Mouse (Mus musculus): ENCODE data around the gene Ccnf. TPM values are rescaled to one million over a fixed set of nuclear protein-coding genes. Genes with fewer than 3 reads are reported as not detected.

The Ccnf gene
- polyA plus RNA-seq, 1 experiment from 2014 or later = 50.2 TPM

DNA sequence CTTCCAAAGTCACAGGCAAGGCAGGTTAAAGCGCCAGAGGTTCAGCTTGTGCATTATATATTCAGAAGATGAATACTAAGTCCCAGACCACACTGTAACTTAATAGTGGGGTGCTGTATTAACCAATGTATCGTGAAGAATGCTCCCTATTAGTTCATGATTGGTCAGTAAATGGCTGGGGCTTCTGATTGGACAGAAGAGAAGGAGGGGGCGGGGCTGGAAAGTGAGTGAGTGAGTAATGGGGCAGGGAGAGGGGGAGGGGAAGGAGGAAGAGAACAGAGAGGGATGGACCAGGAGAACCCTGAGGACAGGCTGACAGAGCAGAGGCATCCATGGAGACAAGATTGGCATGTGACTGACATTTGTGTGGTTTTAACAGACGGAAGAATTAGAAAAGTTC, 34.4 kb downstream of the Ccnf start:
- Histone ChIP-seq H3K27ac (ENCODE audit: low read length) (no peak overlapping the region), H3K4me3 (replicated peaks; ENCODE audit: low read length) (no peak overlapping the region), H3K9me3 (replicated peaks; ENCODE audit: control insufficient read depth, low read length) (no peaks in the 10 kb centered on the region), H3K4me2 (ENCODE audit: low read depth, low read length) (no peak overlapping the region), H3K27me3 (ENCODE audit: control insufficient read depth, insufficient read depth, low read length) (no peaks in the 10 kb centered on the region), H3K9ac (ENCODE audit: low read length) (no peak overlapping the region), H3K36me3 (ENCODE audit: control insufficient read depth, insufficient read depth, low read length) (0 out of 2 replicates have a peak, but pooled peaks cover 4% of the 10 kb centered on the region), H3K4me1 (ENCODE audit: control insufficient read depth, insufficient read depth, low read length) (peaks cover 29% of the 10 kb centered on the region)
- no peak for ATAC-seq (ENCODE audit: insufficient read depth, low FRiP score)
- 72% methylated on average over 4 of the region's 4 CpGs for WGBS

DNA sequence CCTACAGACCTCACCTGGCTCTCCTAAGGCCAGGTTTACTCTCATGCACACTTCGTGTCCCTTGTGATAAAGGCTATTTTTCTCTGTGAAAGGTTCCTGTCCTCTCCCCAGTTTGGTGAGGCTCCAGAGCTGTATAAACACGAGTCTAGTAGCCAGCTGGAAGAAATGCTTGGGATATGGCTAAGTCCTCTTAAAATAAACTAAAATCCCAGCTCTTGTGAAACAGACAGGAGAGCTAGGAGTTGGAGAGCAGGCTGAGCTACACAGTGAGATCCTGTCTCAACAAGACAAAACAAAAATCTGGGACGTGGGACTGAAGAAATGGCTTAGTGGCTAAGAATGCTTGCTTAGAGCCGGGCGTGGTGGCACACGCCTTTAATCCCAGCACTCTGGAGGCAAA, 38.1 kb downstream of the Ccnf start:
- Histone ChIP-seq H3K27me3 (ENCODE audit: control insufficient read depth, insufficient read depth, low read length) (0 out of 2 replicates have a peak, but pooled peaks cover 1% of the 10 kb centered on the region), H3K36me3 (ENCODE audit: control insufficient read depth, insufficient read depth, low read length) (0 out of 2 replicates have a peak, but pooled peaks cover 4% of the 10 kb centered on the region), H3K4me3 (replicated peaks; ENCODE audit: low read length) (no peak overlapping the region), H3K27ac (ENCODE audit: low read length) (peak overlapping the region; percentile 48), H3K4me1 (ENCODE audit: control insufficient read depth, insufficient read depth, low read length) (peaks cover 43% of the 10 kb centered on the region), H3K9ac (ENCODE audit: low read length) (no peak overlapping the region), H3K4me2 (ENCODE audit: low read depth, low read length) (peak overlapping the region; percentile 7; the same call in 1 of the 2 replicates), H3K9me3 (replicated peaks; ENCODE audit: control insufficient read depth, low read length) (no peaks in the 10 kb centered on the region)
- ATAC-seq (ENCODE audit: insufficient read depth, low FRiP score) = no peak
- WGBS = 37% methylated on average over 6 of the region's 6 CpGs

DNA sequence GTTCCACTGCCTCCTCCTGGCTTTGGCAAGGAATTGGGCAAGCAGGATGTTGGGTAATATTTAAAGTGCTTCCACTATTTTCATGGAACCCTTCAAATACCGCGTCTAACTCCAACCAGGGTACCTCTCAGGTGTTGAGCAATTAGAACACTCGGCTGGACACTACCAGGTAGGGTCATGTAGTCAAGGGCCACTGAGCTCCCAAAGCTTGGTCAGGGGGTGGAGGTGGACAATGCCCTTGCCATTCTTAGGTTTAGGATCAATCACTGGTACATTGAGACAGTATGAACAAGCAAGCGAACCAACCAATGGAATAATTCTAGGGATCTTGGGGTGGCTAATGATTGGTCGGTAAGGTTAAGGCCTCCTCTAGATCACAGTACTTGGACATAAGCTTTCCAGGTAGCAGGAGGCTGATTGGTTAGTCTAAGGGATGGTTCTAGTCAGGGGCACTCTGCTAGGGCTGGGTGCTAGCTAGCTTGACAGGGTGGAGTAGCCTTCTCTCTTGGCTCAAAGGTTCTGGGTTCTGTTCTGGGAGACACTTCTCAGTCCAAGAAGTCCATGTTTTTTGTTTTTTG, 38.8 kb downstream of the Ccnf start:
- H3K36me3 ChIP-seq (ENCODE audit: control insufficient read depth, insufficient read depth, low read length) = 0 out of 2 replicates have a peak, but pooled peaks cover 4% of the 10 kb centered on the region
- H3K4me2 ChIP-seq (ENCODE audit: low read depth, low read length) = peak overlapping the region; percentile 71
- WGBS = 41% methylated on average over 5 of the region's 5 CpGs
- H3K9me3 ChIP-seq (replicated peaks; ENCODE audit: control insufficient read depth, low read length) = no peaks in the 10 kb centered on the region
- H3K4me3 ChIP-seq (replicated peaks; ENCODE audit: low read length) = peak overlapping the region; percentile 44
- H3K27me3 ChIP-seq (ENCODE audit: control insufficient read depth, insufficient read depth, low read length) = peaks cover 7% of the 10 kb centered on the region; the same call in 1 of the 2 replicates
- H3K4me1 ChIP-seq (ENCODE audit: control insufficient read depth, insufficient read depth, low read length) = peaks cover 50% of the 10 kb centered on the region
- H3K9ac ChIP-seq (ENCODE audit: low read length) = no peak overlapping the region
- no peak for ATAC-seq (ENCODE audit: insufficient read depth, low FRiP score)
- H3K27ac ChIP-seq (ENCODE audit: low read length) = peak overlapping the region; percentile 48; the same call in 1 of the 2 replicates

DNA sequence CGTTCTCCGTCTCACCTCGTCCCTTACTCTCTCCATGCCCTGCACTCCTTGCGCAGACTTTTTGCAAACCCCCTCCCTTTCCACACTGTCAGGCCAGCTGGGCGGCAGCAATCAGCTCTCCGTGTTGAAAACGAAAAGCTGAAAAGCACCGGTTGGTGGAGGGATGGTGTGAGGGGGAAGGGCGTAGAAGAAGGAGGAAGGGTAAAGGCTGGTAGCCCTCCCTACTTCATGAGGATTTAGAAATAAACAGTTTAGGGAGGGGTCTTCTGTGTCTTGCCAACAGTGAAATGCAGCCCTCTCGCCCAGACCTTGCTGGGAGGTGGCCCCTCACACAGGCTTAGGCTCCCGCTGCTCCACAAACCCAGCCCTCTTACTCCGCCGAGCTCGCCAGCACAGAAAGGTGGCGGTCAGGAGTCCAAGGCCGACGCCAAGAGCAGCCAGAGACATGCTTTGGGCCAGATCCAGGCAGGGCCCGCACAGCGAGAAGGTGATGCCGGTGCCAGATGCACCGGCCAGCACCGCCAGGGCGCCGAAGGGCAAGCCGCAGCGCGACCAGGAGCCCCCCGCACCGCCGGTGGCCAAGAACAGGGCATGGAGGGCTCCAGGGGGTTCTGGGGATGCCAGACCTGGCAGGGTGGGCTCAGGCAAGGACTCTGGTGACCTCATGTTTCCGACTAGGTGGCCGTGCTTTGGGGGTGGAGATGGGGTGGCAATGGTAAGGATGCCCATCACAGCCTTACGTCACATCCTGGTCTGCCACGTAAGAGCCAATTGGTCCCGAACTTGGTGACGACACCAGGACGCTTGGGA, 39.4 kb downstream of the Ccnf start:
- Histone ChIP-seq H3K4me1 (ENCODE audit: control insufficient read depth, insufficient read depth, low read length) (peaks cover 54% of the 10 kb centered on the region), H3K9ac (ENCODE audit: low read length) (peak overlapping the region; percentile 73), H3K27me3 (ENCODE audit: control insufficient read depth, insufficient read depth, low read length) (peaks cover 7% of the 10 kb centered on the region; the same call in 1 of the 2 replicates), H3K36me3 (ENCODE audit: control insufficient read depth, insufficient read depth, low read length) (0 out of 2 replicates have a peak, but pooled peaks cover 4% of the 10 kb centered on the region), H3K27ac (ENCODE audit: low read length) (peak overlapping the region; percentile 79), H3K4me3 (replicated peaks; ENCODE audit: low read length) (peak overlapping the region; percentile 44), H3K4me2 (ENCODE audit: low read depth, low read length) (peak overlapping the region; percentile 71), H3K9me3 (replicated peaks; ENCODE audit: control insufficient read depth, low read length) (no peaks in the 10 kb centered on the region)
- 2% methylated on average over 37 of the region's 37 CpGs for WGBS
- ATAC-seq (ENCODE audit: insufficient read depth, low FRiP score) = peak; percentile 14; the same call in 1 of the 2 replicates

DNA sequence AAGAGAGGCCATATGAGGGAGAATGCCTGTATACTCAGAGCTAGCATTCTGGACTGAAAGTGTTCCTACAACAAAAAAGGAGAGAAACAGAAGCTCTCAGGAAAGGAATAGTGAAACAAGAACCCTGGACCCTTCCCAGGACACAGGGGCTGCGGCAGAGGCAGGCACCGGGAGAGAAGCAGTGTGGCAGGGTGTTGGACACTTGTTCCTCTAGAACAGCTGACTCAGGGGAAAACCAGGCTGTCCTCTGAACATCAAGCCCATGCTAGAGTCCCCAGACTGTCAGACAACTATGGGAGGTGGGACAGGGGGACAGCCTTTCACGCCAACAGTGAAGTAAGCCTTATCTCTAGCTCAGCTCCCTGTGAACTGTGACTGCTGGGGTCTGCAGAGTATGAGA, 40.7 kb downstream of the Ccnf start:
- no peak overlapping the region; the same call in 1 of the 2 replicates for H3K9ac ChIP-seq (ENCODE audit: low read length)
- H3K4me3 ChIP-seq (replicated peaks; ENCODE audit: low read length) = no peak overlapping the region
- H3K4me1 ChIP-seq (ENCODE audit: control insufficient read depth, insufficient read depth, low read length) = peaks cover 66% of the 10 kb centered on the region
- no peak overlapping the region; the same call in 1 of the 2 replicates for H3K4me2 ChIP-seq (ENCODE audit: low read depth, low read length)
- no peaks in the 10 kb centered on the region for H3K9me3 ChIP-seq (replicated peaks; ENCODE audit: control insufficient read depth, low read length)
- 77% methylated on average over 3 of the region's 3 CpGs for WGBS
- 0 out of 2 replicates have a peak, but pooled peaks cover 4% of the 10 kb centered on the region for H3K36me3 ChIP-seq (ENCODE audit: control insufficient read depth, insufficient read depth, low read length)
- H3K27me3 ChIP-seq (ENCODE audit: control insufficient read depth, insufficient read depth, low read length) = peaks cover 14% of the 10 kb centered on the region; the same call in 1 of the 2 replicates
- peak overlapping the region; percentile 79; the same call in 1 of the 2 replicates for H3K27ac ChIP-seq (ENCODE audit: low read length)
- no peak for ATAC-seq (ENCODE audit: insufficient read depth, low FRiP score)

DNA sequence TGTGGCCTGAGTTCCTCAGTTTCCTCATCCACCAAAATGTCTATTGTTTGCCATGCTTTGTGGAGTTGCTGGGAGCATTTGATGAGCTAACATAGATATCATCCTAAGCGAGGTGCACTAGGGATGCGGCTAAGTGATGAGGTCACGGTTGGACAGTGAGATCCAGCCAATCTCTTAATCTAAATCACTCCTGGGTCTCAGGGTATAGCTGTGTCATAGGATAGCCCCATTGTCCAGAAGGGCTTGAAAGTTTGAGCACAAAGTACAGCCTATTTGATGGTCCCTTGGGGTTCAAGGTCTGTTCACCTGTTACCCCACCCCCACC, 41.4 kb downstream of the Ccnf start:
- H3K27ac ChIP-seq (ENCODE audit: low read length) = peak overlapping the region; percentile 91
- no peak overlapping the region; the same call in 1 of the 2 replicates for H3K9ac ChIP-seq (ENCODE audit: low read length)
- H3K4me3 ChIP-seq (replicated peaks; ENCODE audit: low read length) = no peak overlapping the region
- H3K4me2 ChIP-seq (ENCODE audit: low read depth, low read length) = no peak overlapping the region
- peaks cover 14% of the 10 kb centered on the region; the same call in 1 of the 2 replicates for H3K27me3 ChIP-seq (ENCODE audit: control insufficient read depth, insufficient read depth, low read length)
- peaks cover 69% of the 10 kb centered on the region for H3K4me1 ChIP-seq (ENCODE audit: control insufficient read depth, insufficient read depth, low read length)
- no peak for ATAC-seq (ENCODE audit: insufficient read depth, low FRiP score)
- WGBS = 68% methylated on average over 3 of the region's 3 CpGs
- no peaks in the 10 kb centered on the region for H3K36me3 ChIP-seq (ENCODE audit: control insufficient read depth, insufficient read depth, low read length)
- no peaks in the 10 kb centered on the region for H3K9me3 ChIP-seq (replicated peaks; ENCODE audit: control insufficient read depth, low read length)

DNA sequence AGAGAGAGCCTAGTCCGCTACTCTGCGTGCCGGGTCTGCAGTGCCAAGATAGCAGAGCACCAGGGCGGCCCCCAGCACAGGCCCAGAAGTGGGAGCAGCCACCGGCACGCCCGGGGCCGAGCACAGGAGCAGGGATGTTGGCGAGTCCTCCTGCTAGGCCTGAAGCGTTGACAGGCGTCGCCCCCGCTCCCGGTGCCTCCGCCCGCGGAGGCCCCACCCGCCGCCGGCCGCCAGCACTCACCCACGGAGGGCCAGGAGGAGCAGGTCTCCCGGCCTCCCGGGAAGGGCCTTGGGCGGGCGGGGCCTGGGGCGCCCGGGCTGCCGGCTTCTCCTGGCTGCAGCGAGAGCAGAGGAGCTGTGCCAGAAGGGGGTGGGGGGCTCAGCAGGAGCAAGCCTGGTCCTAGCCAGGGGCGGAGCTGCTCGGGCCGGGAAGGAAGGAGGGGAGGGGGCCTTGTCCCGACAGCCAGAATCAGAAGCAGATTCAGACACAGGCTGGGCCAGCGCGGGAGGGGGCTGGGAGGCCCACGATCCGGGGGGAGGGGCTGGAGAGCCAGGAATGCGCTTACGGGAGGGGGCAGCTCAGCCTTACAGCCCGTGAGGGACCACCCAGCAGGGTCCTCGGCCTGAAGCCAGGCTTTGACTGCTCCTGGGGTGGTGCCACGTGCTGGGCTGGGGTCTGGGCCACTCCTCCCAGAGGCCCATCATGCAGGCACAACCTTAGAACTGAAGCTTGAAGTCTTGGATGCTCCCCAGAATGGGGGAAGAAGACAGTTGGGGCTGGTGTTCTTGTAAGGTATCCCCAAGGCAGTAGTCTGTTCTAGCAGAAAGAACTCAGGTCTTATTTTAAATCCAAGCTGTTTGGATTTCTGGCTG, 42.0 kb downstream of the Ccnf start, which contains the start of gene Ntn3:
Gene Ntn3 (minus strand): TSS at position 489 of the 873 bp plus-strand sequence.
- Histone ChIP-seq H3K27ac (ENCODE audit: low read length) (peak within 1 kb of the TSS; percentile 91), H3K9me3 (replicated peaks; ENCODE audit: control insufficient read depth, low read length) (no peaks in the 10 kb centered on the region), H3K9ac (ENCODE audit: low read length) (peak within 1 kb of the TSS; percentile 77), H3K4me2 (ENCODE audit: low read depth, low read length) (peak within 1 kb of the TSS; percentile 90), H3K36me3 (ENCODE audit: control insufficient read depth, insufficient read depth, low read length) (no peaks in the 10 kb centered on the region), H3K4me1 (ENCODE audit: control insufficient read depth, insufficient read depth, low read length) (peaks cover 74% of the 10 kb centered on the region), H3K27me3 (ENCODE audit: control insufficient read depth, insufficient read depth, low read length) (peaks cover 14% of the 10 kb centered on the region; the same call in 1 of the 2 replicates), H3K4me3 (replicated peaks; ENCODE audit: low read length) (peak within 1 kb of the TSS; percentile 67)
- WGBS = 2% methylated on average over 37 of the region's 43 CpGs
- ATAC-seq (ENCODE audit: insufficient read depth, low FRiP score) = peak; percentile 67

DNA sequence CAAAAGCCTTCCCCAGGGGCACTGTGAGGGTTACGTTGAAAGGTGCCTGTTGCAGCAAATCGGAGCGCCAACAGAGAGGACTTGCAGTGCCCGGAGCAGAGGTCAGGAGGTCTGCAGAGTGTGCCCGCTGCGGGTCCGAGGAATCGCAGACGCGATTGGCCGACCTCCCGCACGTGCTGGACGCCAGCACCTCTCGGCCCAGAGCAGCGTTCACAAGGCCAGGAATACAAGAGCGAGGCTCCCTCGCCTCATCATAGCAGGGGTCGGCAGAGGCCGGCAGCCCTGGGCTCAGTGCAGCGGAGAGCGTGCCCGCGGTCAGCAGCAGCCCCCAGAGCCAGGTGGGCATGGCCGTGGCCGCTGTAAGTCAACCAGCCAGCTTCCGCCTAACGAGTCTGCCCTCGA, 42.6 kb downstream of the Ccnf start:
- Histone ChIP-seq H3K27ac (ENCODE audit: low read length) (peak overlapping the region; percentile 91), H3K4me3 (replicated peaks; ENCODE audit: low read length) (peak overlapping the region; percentile 67), H3K9ac (ENCODE audit: low read length) (peak overlapping the region; percentile 77), H3K27me3 (ENCODE audit: control insufficient read depth, insufficient read depth, low read length) (peaks cover 14% of the 10 kb centered on the region; the same call in 1 of the 2 replicates), H3K4me1 (ENCODE audit: control insufficient read depth, insufficient read depth, low read length) (peaks cover 75% of the 10 kb centered on the region), H3K9me3 (replicated peaks; ENCODE audit: control insufficient read depth, low read length) (no peaks in the 10 kb centered on the region), H3K36me3 (ENCODE audit: control insufficient read depth, insufficient read depth, low read length) (no peaks in the 10 kb centered on the region), H3K4me2 (ENCODE audit: low read depth, low read length) (peak overlapping the region; percentile 90)
- WGBS = 5% methylated on average over 29 of the region's 29 CpGs
- no peak for ATAC-seq (ENCODE audit: insufficient read depth, low FRiP score)

Data from stomach, embryonic 16.5 days (tissue).